ENCODE assay signal across 15 mouse cellular contexts in genomic region chr5:108743856-108744255, GRCm38 (mm10). TPM values are rescaled to one million over a fixed set of nuclear protein-coding genes. Genes with fewer than 3 reads are reported as not detected.
A peak's percentile ranks its signal among the peaks of the same experiment; 100 is the strongest.
DNase-seq lines count a peak whose midpoint lies in the region; ATAC-seq and TF ChIP-seq lines count a peak whose summit lies in the region.
"Had no signal": no experiment of that assay in that cellular context is flagged by ENCODE, and none has a peak within 500 bp of the region (broad histone marks: within the 10 kb centered on the region; RNA-seq: fewer than 3 reads in every experiment).

No protein-coding gene starts in this region.

- WGBS in lung, postnatal 0 days: 65% methylated on average over 2 of the region's 2 CpGs
- 67% methylated on average over 2 of the region's 2 CpGs for WGBS in hindbrain, embryonic 14.5 days

- no peak overlapping the region for H3K4me2 ChIP-seq in lung, postnatal 0 days (replicated peaks; ENCODE audit: low read depth, low read length)
- H3K4me2 ChIP-seq in hindbrain, embryonic 14.5 days (replicated peaks): no peak overlapping the region

- no peak overlapping the region for H3K4me3 ChIP-seq in lung, postnatal 0 days (ENCODE audit: low read depth, low read length)
- H3K4me3 ChIP-seq in hindbrain, embryonic 14.5 days (replicated peaks; ENCODE audit: low read length): no peak overlapping the region
- H3K4me3 ChIP-seq: forebrain, embryonic 10.5 days; hindbrain, embryonic 10.5 days had no signal

- no peaks in the 10 kb centered on the region for H3K4me1 ChIP-seq in lung, postnatal 0 days (ENCODE audit: insufficient read depth, low read depth, low read length)
- no peaks in the 10 kb centered on the region for H3K4me1 ChIP-seq in hindbrain, embryonic 14.5 days (replicated peaks; ENCODE audit: control insufficient read depth, insufficient read depth, low read length)
- H3K4me1 ChIP-seq: forebrain, embryonic 10.5 days; hindbrain, embryonic 10.5 days had no signal

- TF ChIP-seq EP300 in lung, postnatal 0 days (IDR thresholded peaks at IDR 0.05): no peak

- H3K9ac ChIP-seq in lung, postnatal 0 days (replicated peaks; ENCODE audit: low read depth): no peak overlapping the region
- no peak overlapping the region for H3K9ac ChIP-seq in hindbrain, embryonic 14.5 days

- no peaks in the 10 kb centered on the region for H3K9me3 ChIP-seq in lung, postnatal 0 days (ENCODE audit: low read length)
- no peaks in the 10 kb centered on the region for H3K9me3 ChIP-seq in hindbrain, embryonic 14.5 days (ENCODE audit: control insufficient read depth, low read length)
- H3K9me3 ChIP-seq: forebrain, embryonic 10.5 days; hindbrain, embryonic 10.5 days had no signal

- no peaks in the 10 kb centered on the region for H3K27me3 ChIP-seq in lung, postnatal 0 days (replicated peaks; ENCODE audit: insufficient read depth, low read length)
- H3K27me3 ChIP-seq in hindbrain, embryonic 14.5 days (ENCODE audit: control insufficient read depth, insufficient read depth, low read length): no peaks in the 10 kb centered on the region

- peak; percentile 31 for TF ChIP-seq CTCF in lung, postnatal 0 days (IDR thresholded peaks at IDR 0.05)

- no peaks in the 10 kb centered on the region for H3K36me3 ChIP-seq in lung, postnatal 0 days (ENCODE audit: insufficient read depth, low read length)
- no peaks in the 10 kb centered on the region for H3K36me3 ChIP-seq in hindbrain, embryonic 14.5 days (replicated peaks; ENCODE audit: control insufficient read depth, insufficient read depth)
- H3K36me3 ChIP-seq: forebrain, embryonic 10.5 days; hindbrain, embryonic 10.5 days had no signal

- ATAC-seq in lung, postnatal 0 days: no peak
- no peak for ATAC-seq in hindbrain, embryonic 14.5 days (ENCODE audit: low FRiP score)

- no peak overlapping the region for H3K27ac ChIP-seq in lung, postnatal 0 days (ENCODE audit: low read length)
- H3K27ac ChIP-seq in hindbrain, embryonic 14.5 days: no peak overlapping the region
- H3K27ac ChIP-seq: forebrain, embryonic 10.5 days; hindbrain, embryonic 10.5 days had no signal

- peak; percentile 29 for DNase-seq in embryo, embryonic 11.5 days (ENCODE audit: low read depth, low spot score)
- no peak for DNase-seq in embryo, embryonic 10 days (ENCODE audit: low spot score)
- no peak for DNase-seq in lung, postnatal 0 days (ENCODE audit: low spot score)
- DNase-seq in lung, postnatal 10 days: no peak
- peak; percentile 76 for DNase-seq in adipocyte (ENCODE audit: low spot score)
- DNase-seq in mesoderm, embryonic 11.5 days (ENCODE audit: low read depth, low spot score): peak; percentile 47
- no peak for DNase-seq in adrenal gland, postnatal 25 days
- no peak for DNase-seq in hindbrain, embryonic 14.5 days (ENCODE audit: low spot score)
- DNase-seq: adrenal gland, postnatal 10 days; kidney, postnatal 10 days had no signal

RNA-seq across cellular contexts. Expression of gene Rnf212, which starts 30.9 kb away (rescaled TPM):
- polyA plus RNA-seq in lung, postnatal 0 days (2015; fragmentation: Nextera tagmentation; extraction: Ambion mirVana): not detected in 2 replicates
- total RNA-seq in adrenal gland, postnatal 25 days (2021): not detected in 2 replicates
- not detected in 2 replicates for polyA plus RNA-seq in hindbrain, embryonic 14.5 days (2014; fragmentation: Nextera tagmentation; extraction: Ambion mirVana)
- total RNA-seq: adrenal gland, postnatal 10 days; left cerebral cortex, postnatal 10 days had no signal
- polyA plus RNA-seq: gonadal fat pad, adult 2 months; lung, embryonic 16.5 days had no signal

RNA-seq across cellular contexts. Expression of gene Tmed11, which starts 51.3 kb away (rescaled TPM):
- polyA plus RNA-seq in lung, postnatal 0 days (2015; fragmentation: Nextera tagmentation; extraction: Ambion mirVana): not detected in 2 replicates
- not detected in 2 replicates for total RNA-seq in adrenal gland, postnatal 25 days (2021)
- polyA plus RNA-seq in hindbrain, embryonic 14.5 days (2014; fragmentation: Nextera tagmentation; extraction: Ambion mirVana): not detected in 2 replicates
- total RNA-seq: adrenal gland, postnatal 10 days; left cerebral cortex, postnatal 10 days had no signal
- polyA plus RNA-seq: forebrain, embryonic 10.5 days; gonadal fat pad, adult 2 months; hindbrain, embryonic 10.5 days; lung, embryonic 16.5 days had no signal

RNA-seq across cellular contexts. Expression of gene Fgfrl1, which starts 51.7 kb away (rescaled TPM):
- polyA plus RNA-seq in lung, postnatal 0 days (2015; fragmentation: Nextera tagmentation; extraction: Ambion mirVana): 15.8 and 17.4 TPM in 2 replicates
- total RNA-seq in adrenal gland, postnatal 25 days (2021): 24.6 and 32.3 TPM in 2 replicates
- polyA plus RNA-seq in hindbrain, embryonic 14.5 days (2014; fragmentation: Nextera tagmentation; extraction: Ambion mirVana): 7.0 and 9.6 TPM in 2 replicates

Comparison
In these comparisons a context has a peak if more than half of its experiments do, and no peak if none do; other contexts are left out.
1. DNase-seq: peak in embryo, embryonic 11.5 days (single experiment), adipocyte (single experiment) and mesoderm, embryonic 11.5 days (single experiment); none in embryo, embryonic 10 days (single experiment), lung, postnatal 0 days (single experiment), lung, postnatal 10 days (single experiment), adrenal gland, postnatal 25 days (single experiment) and hindbrain, embryonic 14.5 days (single experiment).